Mouse (Mus musculus): ENCODE measurements at regions not wholly inside any gene's neighbourhood (a gene's known extent, or its start where the extent isn't known, plus 50 kb on each side); places are given as distances from the start of the nearest gene placed in this dataset.

- Histone ChIP-seq H3K27ac (ENCODE audit: control insufficient read depth, insufficient read depth, low read depth, low read length, poor library complexity) (no peak overlapping the region), H3K4me3 (replicated peaks; ENCODE audit: control insufficient read depth, low read depth, low read length) (no peak overlapping the region), H3K4me1 (ENCODE audit: control insufficient read depth, insufficient read depth, low read length) (no peaks in the 10 kb centered on the region)
- TF ChIP-seq POLR2A (IDR thresholded peaks at IDR 0.05; ENCODE audit: borderline replicate concordance, control insufficient read depth, low read depth, low read length) (no peak), CTCF (IDR thresholded peaks at IDR 0.05; ENCODE audit: control insufficient read depth, insufficient read depth, low read length) (no peak)
- 41% methylated on average over 5 of the region's 5 CpGs for WGBS
These were observed 163.1 kb upstream of the Msx2 start for GRCm38 (mm10) chr13:53636011-53636410.

GRCm38 (mm10) chr13:53634637-53635203 is 161.8 kb upstream of the Msx2 start:
- Histone ChIP-seq H3K27ac (ENCODE audit: control insufficient read depth, insufficient read depth, low read depth, low read length, poor library complexity) (no peak overlapping the region), H3K4me1 (ENCODE audit: control insufficient read depth, insufficient read depth, low read length) (no peaks in the 10 kb centered on the region), H3K4me3 (replicated peaks; ENCODE audit: control insufficient read depth, low read depth, low read length) (no peak overlapping the region)
- TF ChIP-seq CTCF (IDR thresholded peaks at IDR 0.05; ENCODE audit: control insufficient read depth, insufficient read depth, low read length), result no peak
- WGBS, result 71% methylated on average over 9 of the region's 9 CpGs

- TF ChIP-seq CTCF (IDR thresholded peaks at IDR 0.05; ENCODE audit: control insufficient read depth, insufficient read depth, low read length), result no peak
- no peak for TF ChIP-seq POLR2A (IDR thresholded peaks at IDR 0.05; ENCODE audit: borderline replicate concordance, control insufficient read depth, low read depth, low read length)
- 81% methylated on average over 10 of the region's 10 CpGs for WGBS
- H3K4me3 ChIP-seq (replicated peaks; ENCODE audit: control insufficient read depth, low read depth, low read length), result no peak overlapping the region
These were observed 125.2 kb upstream of the Msx2 start for GRCm38 (mm10) chr13:53598050-53598449.

GRCm38 (mm10) chr13:53596871-53597800 is 124.3 kb upstream of the Msx2 start:
- WGBS, result 82% methylated on average over 19 of the region's 19 CpGs
- H3K27ac ChIP-seq (ENCODE audit: control insufficient read depth, insufficient read depth, low read depth, low read length, poor library complexity), result no peak overlapping the region
- TF ChIP-seq CTCF (IDR thresholded peaks at IDR 0.05; ENCODE audit: control insufficient read depth, insufficient read depth, low read length) (no peak), POLR2A (IDR thresholded peaks at IDR 0.05; ENCODE audit: borderline replicate concordance, control insufficient read depth, low read depth, low read length) (no peak)
- no peak overlapping the region for H3K4me3 ChIP-seq (replicated peaks; ENCODE audit: control insufficient read depth, low read depth, low read length)
- H3K4me1 ChIP-seq (ENCODE audit: control insufficient read depth, insufficient read depth, low read length), result no peaks in the 10 kb centered on the region

More at GRCm38 (mm10) chr13:53598050-53598449, 125.2 kb upstream of the Msx2 start:
- Histone ChIP-seq H3K4me1 (ENCODE audit: control insufficient read depth, insufficient read depth, low read length) (no peaks in the 10 kb centered on the region), H3K27ac (ENCODE audit: control insufficient read depth, insufficient read depth, low read depth, low read length, poor library complexity) (no peak overlapping the region)

GRCm38 (mm10) chr13:53592755-53593154 is 119.9 kb upstream of the Msx2 start:
- Histone ChIP-seq H3K27ac (ENCODE audit: control insufficient read depth, insufficient read depth, low read depth, low read length, poor library complexity) (no peak overlapping the region), H3K4me3 (replicated peaks; ENCODE audit: control insufficient read depth, low read depth, low read length) (no peak overlapping the region), H3K4me1 (ENCODE audit: control insufficient read depth, insufficient read depth, low read length) (no peaks in the 10 kb centered on the region)
- WGBS, result 21% methylated on average over 5 of the region's 5 CpGs
- TF ChIP-seq POLR2A (IDR thresholded peaks at IDR 0.05; ENCODE audit: borderline replicate concordance, control insufficient read depth, low read depth, low read length), result no peak
- TF ChIP-seq CTCF (IDR thresholded peaks at IDR 0.05; ENCODE audit: control insufficient read depth, insufficient read depth, low read length), result no peak

GRCm38 (mm10) chr13:53586771-53587170 is 113.9 kb upstream of the Msx2 start:
- H3K27ac ChIP-seq (ENCODE audit: control insufficient read depth, insufficient read depth, low read depth, low read length, poor library complexity), result no peak overlapping the region
- 68% methylated on average over 4 of the region's 4 CpGs for WGBS
- no peaks in the 10 kb centered on the region for H3K4me1 ChIP-seq (ENCODE audit: control insufficient read depth, insufficient read depth, low read length)
- H3K4me3 ChIP-seq (replicated peaks; ENCODE audit: control insufficient read depth, low read depth, low read length), result no peak overlapping the region
- TF ChIP-seq CTCF (IDR thresholded peaks at IDR 0.05; ENCODE audit: control insufficient read depth, insufficient read depth, low read length), result no peak

- H3K4me3 ChIP-seq (replicated peaks; ENCODE audit: control insufficient read depth, low read depth, low read length), result no peak overlapping the region
- H3K27ac ChIP-seq (ENCODE audit: control insufficient read depth, insufficient read depth, low read depth, low read length, poor library complexity), result no peak overlapping the region
- TF ChIP-seq POLR2A (IDR thresholded peaks at IDR 0.05; ENCODE audit: borderline replicate concordance, control insufficient read depth, low read depth, low read length) (no peak), CTCF (IDR thresholded peaks at IDR 0.05; ENCODE audit: control insufficient read depth, insufficient read depth, low read length) (no peak)
- 73% methylated on average over 9 of the region's 9 CpGs for WGBS
- H3K4me1 ChIP-seq (ENCODE audit: control insufficient read depth, insufficient read depth, low read length), result no peaks in the 10 kb centered on the region
These were observed 111.7 kb upstream of the Msx2 start for GRCm38 (mm10) chr13:53584504-53585130.

GRCm38 (mm10) chr13:53553876-53554577 is 81.2 kb upstream of the Msx2 start:
- WGBS, result 77% methylated on average over 18 of the region's 18 CpGs
- TF ChIP-seq CTCF (IDR thresholded peaks at IDR 0.05; ENCODE audit: control insufficient read depth, insufficient read depth, low read length) (no peak), POLR2A (IDR thresholded peaks at IDR 0.05; ENCODE audit: borderline replicate concordance, control insufficient read depth, low read depth, low read length) (no peak)
- H3K27ac ChIP-seq (ENCODE audit: control insufficient read depth, insufficient read depth, low read depth, low read length, poor library complexity), result no peak overlapping the region
- no peaks in the 10 kb centered on the region for H3K4me1 ChIP-seq (ENCODE audit: control insufficient read depth, insufficient read depth, low read length)
- H3K4me3 ChIP-seq (replicated peaks; ENCODE audit: control insufficient read depth, low read depth, low read length), result no peak overlapping the region
